ENCODE assay signal across 9 mouse cellular contexts in genomic region chr8:110749500-110750170, GRCm38 (mm10). TPM values are rescaled to one million over a fixed set of nuclear protein-coding genes. Genes with fewer than 3 reads are reported as not detected.
DNase-seq lines count a peak whose midpoint lies in the region; ATAC-seq and TF ChIP-seq lines count a peak whose summit lies in the region.
"Had no signal": no experiment of that assay in that cellular context is flagged by ENCODE, and none has a peak within 500 bp of the region (broad histone marks: within the 10 kb centered on the region; RNA-seq: fewer than 3 reads in every experiment).

No protein-coding gene starts in this region.

- intact Hi-C loops in heart, adult 2 months (cut with DNase I), result loop anchor here (1.0 to 10.0 kb wide), 4 partner anchors 68 to 341 kb away; no protein-coding TSS in a partner anchor

- H3K27ac ChIP-seq in heart, adult 2 months, result no peak overlapping the region
- no peak overlapping the region for H3K27ac ChIP-seq in heart, postnatal 0 days (ENCODE audit: low read depth)
- no peak overlapping the region for H3K27ac ChIP-seq in liver, embryonic 12.5 days
- H3K27ac ChIP-seq: macrophage had no signal

- no peaks in the 10 kb centered on the region for H3K4me1 ChIP-seq in heart, adult 2 months (ENCODE audit: control insufficient read depth, insufficient read depth, low read length)
- H3K4me1 ChIP-seq in heart, postnatal 0 days (ENCODE audit: control insufficient read depth, insufficient read depth), result no peaks in the 10 kb centered on the region
- H3K4me1 ChIP-seq in liver, embryonic 12.5 days, result no peaks in the 10 kb centered on the region

- H3K79me2 ChIP-seq in heart, adult 2 months (replicated peaks; ENCODE audit: control insufficient read depth, insufficient read depth, low read length), result no peaks in the 10 kb centered on the region

- H3K36me3 ChIP-seq in heart, adult 2 months (ENCODE audit: control insufficient read depth, insufficient read depth, low read length), result no peaks in the 10 kb centered on the region
- no peaks in the 10 kb centered on the region for H3K36me3 ChIP-seq in heart, postnatal 0 days (replicated peaks; ENCODE audit: control insufficient read depth, insufficient read depth, low read length)
- no peaks in the 10 kb centered on the region for H3K36me3 ChIP-seq in liver, embryonic 12.5 days

- no peak for TF ChIP-seq CTCF in heart, adult 2 months (IDR thresholded peaks at IDR 0.05)
- TF ChIP-seq CTCF in brain, embryonic 14.5 days (IDR thresholded peaks at IDR 0.05; ENCODE audit: borderline replicate concordance, extremely low read depth, insufficient read depth, insufficient read length), result peak; percentile 67; the same call in 1 of the 2 replicates
- TF ChIP-seq CTCF in heart, postnatal 0 days (IDR thresholded peaks at IDR 0.05; ENCODE audit: low read depth), result peak; percentile 85

- H3K9me3 ChIP-seq in heart, postnatal 0 days (replicated peaks; ENCODE audit: control insufficient read depth, low read length), result no peaks in the 10 kb centered on the region
- no peaks in the 10 kb centered on the region for H3K9me3 ChIP-seq in liver, embryonic 12.5 days (replicated peaks)

- TF ChIP-seq EP300 in heart, adult 2 months (IDR thresholded peaks at IDR 0.05; ENCODE audit: insufficient read depth, low read depth, low read length), result no peak
- TF ChIP-seq EP300 in heart, postnatal 0 days (IDR thresholded peaks at IDR 0.05; ENCODE audit: low read depth), result no peak

- no peak overlapping the region for H3K4me2 ChIP-seq in heart, postnatal 0 days (ENCODE audit: low read depth, low read length)
- no peak overlapping the region for H3K4me2 ChIP-seq in liver, embryonic 12.5 days

- H3K9ac ChIP-seq in heart, adult 2 months (ENCODE audit: low read depth, low read length), result no peak overlapping the region
- no peak overlapping the region for H3K9ac ChIP-seq in heart, postnatal 0 days (replicated peaks; ENCODE audit: low read depth, low read length)
- H3K9ac ChIP-seq in liver, embryonic 12.5 days, result no peak overlapping the region

- TF ChIP-seq POLR2A in heart, adult 2 months (IDR thresholded peaks at IDR 0.05; ENCODE audit: insufficient read depth, low read depth, low read length), result no peak
- no peak for TF ChIP-seq POLR2A in brain, embryonic 14.5 days (IDR thresholded peaks at IDR 0.05; ENCODE audit: borderline replicate concordance, extremely low read depth, insufficient read depth, insufficient read length, poor library complexity, severe bottlenecking)

- DNase-seq in heart, adult 9 months (ENCODE audit: low spot score in 2 of 2), result peak; percentile 46 to 58
- no peak for DNase-seq in heart, adult 2 months
- DNase-seq in CD4-positive helper T cell, adult 2 months (ENCODE audit: low read depth, low spot score), result peak; percentile 57
- peak; percentile 88 for DNase-seq in brain, embryonic 14.5 days (ENCODE audit: low read depth)
- peak; percentile 49 for DNase-seq in heart, postnatal 0 days (ENCODE audit: low spot score)
- peak; percentile 38 for DNase-seq in retina, adult 2 months (ENCODE audit: low read depth, low spot score)
- no peak for DNase-seq in right cerebral cortex, postnatal 4 days

- ATAC-seq in heart, postnatal 0 days (ENCODE audit: insufficient read depth, low read depth), result no peak
- 0 out of 2 replicates have a peak, but pooled peaks have one; percentile 10 for ATAC-seq in liver, embryonic 12.5 days

- no peak overlapping the region for H3K4me3 ChIP-seq in heart, adult 2 months
- H3K4me3 ChIP-seq in heart, postnatal 0 days (ENCODE audit: low read depth, low read length), result no peak overlapping the region
- H3K4me3 ChIP-seq in liver, embryonic 12.5 days, result no peak overlapping the region

- H3K27me3 ChIP-seq in heart, adult 2 months (ENCODE audit: control insufficient read depth, insufficient read depth, low read length), result no peaks in the 10 kb centered on the region
- H3K27me3 ChIP-seq in heart, postnatal 0 days (ENCODE audit: control insufficient read depth, insufficient read depth, low read length), result no peaks in the 10 kb centered on the region
- H3K27me3 ChIP-seq in liver, embryonic 12.5 days (replicated peaks), result peaks cover 22% of the 10 kb centered on the region

- 55% methylated on average over 10 of the region's 10 CpGs for WGBS in heart, adult 2 months
- WGBS in heart, postnatal 0 days, result 56% methylated on average over 10 of the region's 10 CpGs
- 57% methylated on average over 10 of the region's 10 CpGs for WGBS in liver, embryonic 12.5 days (ENCODE audit: insufficient replicate concordance)

RNA-seq across cellular contexts. Expression of gene Mtss1l, which starts 28.4 kb away (rescaled TPM):
- 10 to 100 TPM; 38.8 to 39.6 TPM for total RNA-seq in heart, adult 2 months (2021)
- polyA plus RNA-seq in heart, adult 2 months (2012; rRNA removed), result 34.3 and 39.7 TPM in 2 replicates
- 117 and 189 TPM in 2 replicates for polyA plus RNA-seq in brain, embryonic 14.5 days (2012; rRNA removed)
- 11.3 and 12.6 TPM in 2 replicates for total RNA-seq in heart, postnatal 0 days (2014; rRNA removed; ENCODE audit: low replicate concordance)
- 4.1 and 5.1 TPM in 2 replicates for polyA plus RNA-seq in heart, postnatal 0 days (2015; fragmentation: Nextera tagmentation; extraction: Ambion mirVana)
- 3.7 and 3.9 TPM in 2 replicates for polyA plus RNA-seq in liver, embryonic 12.5 days (2016; fragmentation: Nextera tagmentation; extraction: Ambion mirVana)

RNA-seq across cellular contexts. Expression of gene Il34, which starts 56.1 kb away (rescaled TPM):
- total RNA-seq in heart, adult 2 months (2021), result 1 to 10 TPM; 3.3 to 5.3 TPM
- 7.2 and 15.3 TPM in 2 replicates for polyA plus RNA-seq in heart, adult 2 months (2012; rRNA removed)
- 3.1 and 3.9 TPM in 2 replicates for polyA plus RNA-seq in brain, embryonic 14.5 days (2012; rRNA removed)
- 3.2 and 3.9 TPM in 2 replicates for total RNA-seq in heart, postnatal 0 days (2014; rRNA removed; ENCODE audit: low replicate concordance)
- polyA plus RNA-seq in heart, postnatal 0 days (2015; fragmentation: Nextera tagmentation; extraction: Ambion mirVana), result 1.1 and 1.4 TPM in 2 replicates
- not detected in 2 replicates for polyA plus RNA-seq in liver, embryonic 12.5 days (2016; fragmentation: Nextera tagmentation; extraction: Ambion mirVana)
- polyA plus RNA-seq: macrophage had no signal

Comparison
In these comparisons a context has a peak if more than half of its experiments do, and no peak if none do; other contexts are left out.
1. DNase-seq: peak in heart, adult 9 months (2 of 2), CD4-positive helper T cell, adult 2 months (single experiment), brain, embryonic 14.5 days (single experiment), heart, postnatal 0 days (single experiment) and retina, adult 2 months (single experiment); none in heart, adult 2 months (0 of 2) and right cerebral cortex, postnatal 4 days (single experiment).